Comparison of ENCODE assay signal across 8 mouse cellular contexts in genomic region chr19:23273355-23274053, GRCm38 (mm10). TPM values are rescaled to one million over a fixed set of nuclear protein-coding genes. Genes with fewer than 3 reads are reported as not detected.
DNase-seq lines count a peak whose midpoint lies in the region; ATAC-seq and TF ChIP-seq lines count a peak whose summit lies in the region.

Gene Smc5, minus strand, starts transcription at chr19:23273897.

- no peak for TF ChIP-seq POLR2A in kidney, adult 2 months (IDR thresholded peaks at IDR 0.05; ENCODE audit: low read depth, low read length)
- TF ChIP-seq POLR2A in small intestine, adult 2 months (IDR thresholded peaks at IDR 0.05; ENCODE audit: low read depth, low read length), result no peak

- peaks cover 8% of the 10 kb centered on the region for H3K4me1 ChIP-seq in embryonic facial prominence, embryonic 12.5 days
- H3K4me1 ChIP-seq in kidney, adult 2 months (ENCODE audit: control insufficient read depth, insufficient read depth, low read length), result no peaks in the 10 kb centered on the region; the same call in 1 of the 2 replicates
- 0 out of 2 replicates have a peak, but pooled peaks cover 2% of the 10 kb centered on the region for H3K4me1 ChIP-seq in limb, embryonic 11.5 days (ENCODE audit: control insufficient read depth, insufficient read depth, low read length)
- H3K4me1 ChIP-seq in midbrain, embryonic 13.5 days (replicated peaks), result peaks cover 17% of the 10 kb centered on the region
- H3K4me1 ChIP-seq in small intestine, adult 2 months (ENCODE audit: control insufficient read depth, insufficient read depth, insufficient read length, low read length), result no peaks in the 10 kb centered on the region; the same call in none of the 2 replicates

- no peaks in the 10 kb centered on the region for H3K27me3 ChIP-seq in embryonic facial prominence, embryonic 12.5 days
- no peaks in the 10 kb centered on the region for H3K27me3 ChIP-seq in kidney, adult 2 months (replicated peaks; ENCODE audit: control insufficient read depth, insufficient read depth, low read length)
- H3K27me3 ChIP-seq in limb, embryonic 11.5 days (ENCODE audit: control insufficient read depth, insufficient read depth, low read length), result no peaks in the 10 kb centered on the region
- H3K27me3 ChIP-seq in midbrain, embryonic 13.5 days, result no peaks in the 10 kb centered on the region
- no peaks in the 10 kb centered on the region for H3K27me3 ChIP-seq in small intestine, adult 2 months (ENCODE audit: control insufficient read depth, insufficient read depth, low read length)

- no peaks in the 10 kb centered on the region for H3K9me3 ChIP-seq in embryonic facial prominence, embryonic 12.5 days
- H3K9me3 ChIP-seq in limb, embryonic 11.5 days (ENCODE audit: control insufficient read depth, low read length), result no peaks in the 10 kb centered on the region
- no peaks in the 10 kb centered on the region for H3K9me3 ChIP-seq in midbrain, embryonic 13.5 days

- peak within 1 kb of the TSS; percentile 57 for H3K4me2 ChIP-seq in embryonic facial prominence, embryonic 12.5 days (replicated peaks)
- H3K4me2 ChIP-seq in limb, embryonic 11.5 days (ENCODE audit: low read depth, severe bottlenecking), result peak within 1 kb of the TSS; percentile 44
- H3K4me2 ChIP-seq in midbrain, embryonic 13.5 days (replicated peaks), result peak within 1 kb of the TSS; percentile 57

- H3K4me3 ChIP-seq in embryonic facial prominence, embryonic 12.5 days, result peak within 1 kb of the TSS; percentile 74
- peak within 1 kb of the TSS; percentile 84 for H3K4me3 ChIP-seq in kidney, adult 2 months (ENCODE audit: insufficient read depth, low read depth, low read length)
- H3K4me3 ChIP-seq in limb, embryonic 11.5 days (ENCODE audit: low read depth, low read length), result peak within 1 kb of the TSS; percentile 79
- peak within 1 kb of the TSS; percentile 77 for H3K4me3 ChIP-seq in midbrain, embryonic 13.5 days (replicated peaks)
- H3K4me3 ChIP-seq in small intestine, adult 2 months (ENCODE audit: low read depth, low read length), result peak within 1 kb of the TSS; percentile 77

- peak within 1 kb of the TSS; percentile 73 for H3K27ac ChIP-seq in embryonic facial prominence, embryonic 12.5 days
- no peak within 1 kb of the TSS for H3K27ac ChIP-seq in kidney, adult 2 months (ENCODE audit: insufficient read depth, low read depth, low read length)
- no peak within 1 kb of the TSS for H3K27ac ChIP-seq in limb, embryonic 11.5 days (replicated peaks; ENCODE audit: low read depth, low read length)
- peak within 1 kb of the TSS; percentile 71 for H3K27ac ChIP-seq in midbrain, embryonic 13.5 days
- no peak within 1 kb of the TSS for H3K27ac ChIP-seq in small intestine, adult 2 months (ENCODE audit: insufficient read depth, low read depth, low read length)

- no peak for TF ChIP-seq CTCF in kidney, adult 2 months (conservative IDR thresholded peaks at IDR 0.05; ENCODE audit: insufficient read depth, insufficient read length, low read depth, low read length)
- TF ChIP-seq CTCF in small intestine, adult 2 months (IDR thresholded peaks at IDR 0.05; ENCODE audit: extremely low read depth, insufficient read length, insufficient replicate concordance, low read depth, low read length), result no peak

- peaks cover 3% of the 10 kb centered on the region for H3K36me3 ChIP-seq in embryonic facial prominence, embryonic 12.5 days
- no peaks in the 10 kb centered on the region for H3K36me3 ChIP-seq in kidney, adult 2 months (ENCODE audit: control insufficient read depth, insufficient read depth, low read length)
- peaks cover 1% of the 10 kb centered on the region; the same call in 1 of the 2 replicates for H3K36me3 ChIP-seq in limb, embryonic 11.5 days (ENCODE audit: control insufficient read depth, insufficient read depth, low read length)
- peaks cover 2% of the 10 kb centered on the region for H3K36me3 ChIP-seq in midbrain, embryonic 13.5 days
- 0 out of 2 replicates have a peak, but pooled peaks cover 2% of the 10 kb centered on the region for H3K36me3 ChIP-seq in small intestine, adult 2 months (ENCODE audit: control insufficient read depth, insufficient read depth, low read length)

- ATAC-seq in embryonic facial prominence, embryonic 12.5 days (ENCODE audit: insufficient number of reproducible peaks, insufficient read depth, low FRiP score, low TSS enrichment), result peak; percentile 92
- peak; percentile 95 for ATAC-seq in limb, embryonic 11.5 days (ENCODE audit: insufficient number of reproducible peaks, low FRiP score, low TSS enrichment, low read depth)
- peak; percentile 97 for ATAC-seq in midbrain, embryonic 13.5 days

- WGBS in embryonic facial prominence, embryonic 12.5 days, result under 1% methylated on average over 68 of the region's 69 CpGs
- under 1% methylated on average over 69 of the region's 69 CpGs for WGBS in kidney, adult 2 months
- WGBS in limb, embryonic 11.5 days, result under 1% methylated on average over 61 of the region's 69 CpGs
- under 1% methylated on average over 69 of the region's 69 CpGs for WGBS in midbrain, embryonic 13.5 days
- WGBS in small intestine, adult 2 months, result under 1% methylated on average over 69 of the region's 69 CpGs

- peak; percentile 78 for DNase-seq in 3T3-L1 (ENCODE audit: low read depth, low spot score)
- peak; percentile 94 to 96 for DNase-seq in adrenal gland, postnatal 36 days
- DNase-seq in heart, adult 18-20 months, result peak; percentile 92 to 96
- DNase-seq in kidney, adult 2 months, result peak; percentile 91
- peak; percentile 92 for DNase-seq in limb, embryonic 11.5 days (ENCODE audit: low spot score)

- H3K9ac ChIP-seq in embryonic facial prominence, embryonic 12.5 days, result peak within 1 kb of the TSS; percentile 88
- H3K9ac ChIP-seq in limb, embryonic 11.5 days (ENCODE audit: low read length), result peak within 1 kb of the TSS; percentile 88
- H3K9ac ChIP-seq in midbrain, embryonic 13.5 days (replicated peaks), result peak within 1 kb of the TSS; percentile 85

RNA-seq across cellular contexts. Expression of gene Smc5, which starts in this region (rescaled TPM):
- total RNA-seq in adrenal gland, postnatal 36 days (2021), result 10 to 100 TPM; 20.5 to 29.5 TPM
- 50.6 and 52.3 TPM in 2 replicates for polyA plus RNA-seq in embryonic facial prominence, embryonic 12.5 days (2016; fragmentation: Nextera tagmentation; extraction: Ambion mirVana)
- total RNA-seq in heart, adult 18-20 months (2021), result 10 to 100 TPM; 19.3 to 19.5 TPM
- 2.8 and 3.3 TPM in 2 replicates for polyA plus RNA-seq in kidney, adult 2 months (2012; rRNA removed)
- 50.6 and 55.8 TPM in 2 replicates for polyA plus RNA-seq in limb, embryonic 11.5 days (2014; fragmentation: Nextera tagmentation; extraction: Ambion mirVana)
- 34.1 and 34.5 TPM in 2 replicates for polyA plus RNA-seq in midbrain, embryonic 13.5 days (2015; fragmentation: Nextera tagmentation; extraction: Ambion mirVana)
- 0.55 and 0.68 TPM in 2 replicates for polyA plus RNA-seq in small intestine, adult 2 months (2012; rRNA removed)

Comparison
In these comparisons a context has a peak if more than half of its experiments do, and no peak if none do; other contexts are left out.
1. H3K27ac ChIP-seq: peak in embryonic facial prominence, embryonic 12.5 days (single experiment) and midbrain, embryonic 13.5 days (single experiment); none in kidney, adult 2 months (single experiment), limb, embryonic 11.5 days (single experiment) and small intestine, adult 2 months (single experiment).
2. Peak in every context shown above with its lines, with median percentiles within 50 percentile points of each other: DNase-seq, ATAC-seq, H3K4me2 ChIP-seq, H3K4me3 ChIP-seq and H3K9ac ChIP-seq.